8 mouse cellular contexts compared by ENCODE assay signal in genomic region chr14:100753951-100754350, GRCm38 (mm10).
DNase-seq lines count a peak whose midpoint lies in the region; ATAC-seq and TF ChIP-seq lines count a peak whose summit lies in the region.

No protein-coding gene starts in this region.

- no peaks in the 10 kb centered on the region for H3K27me3 ChIP-seq in midbrain, embryonic 14.5 days (ENCODE audit: control insufficient read depth, insufficient read depth, low read length)
- H3K27me3 ChIP-seq in midbrain, embryonic 16.5 days (ENCODE audit: control insufficient read depth, insufficient read depth, low read depth, low read length), result no peaks in the 10 kb centered on the region
- no peaks in the 10 kb centered on the region for H3K27me3 ChIP-seq in stomach, postnatal 0 days (ENCODE audit: control insufficient read depth, insufficient read depth, low read length)

- H3K36me3 ChIP-seq in midbrain, embryonic 14.5 days (ENCODE audit: control insufficient read depth, insufficient read depth, low read length), result no peaks in the 10 kb centered on the region
- H3K36me3 ChIP-seq in midbrain, embryonic 16.5 days (ENCODE audit: control insufficient read depth, insufficient read depth, low read length), result no peaks in the 10 kb centered on the region
- H3K36me3 ChIP-seq in stomach, postnatal 0 days (ENCODE audit: control insufficient read depth, insufficient read depth, low read length), result no peaks in the 10 kb centered on the region

- H3K4me3 ChIP-seq in gastrocnemius, adult 2 months, result no peak overlapping the region
- no peak overlapping the region for H3K4me3 ChIP-seq in midbrain, embryonic 14.5 days (replicated peaks; ENCODE audit: low read depth, low read length)
- H3K4me3 ChIP-seq in midbrain, embryonic 16.5 days (ENCODE audit: low read depth, low read length), result no peak overlapping the region
- H3K4me3 ChIP-seq in stomach, postnatal 0 days (ENCODE audit: low read depth, low read length), result no peak overlapping the region

- H3K27ac ChIP-seq in gastrocnemius, adult 2 months, result no peak overlapping the region
- H3K27ac ChIP-seq in midbrain, embryonic 14.5 days (replicated peaks; ENCODE audit: low read depth, low read length), result no peak overlapping the region
- no peak overlapping the region for H3K27ac ChIP-seq in midbrain, embryonic 16.5 days (ENCODE audit: low read length)
- H3K27ac ChIP-seq in stomach, postnatal 0 days (replicated peaks), result no peak overlapping the region

- H3K4me2 ChIP-seq in midbrain, embryonic 14.5 days (ENCODE audit: low read length), result no peak overlapping the region
- no peak overlapping the region for H3K4me2 ChIP-seq in midbrain, embryonic 16.5 days (ENCODE audit: low read length)
- H3K4me2 ChIP-seq in stomach, postnatal 0 days (replicated peaks; ENCODE audit: low read depth), result no peak overlapping the region

- intact Hi-C loops in gastrocnemius, adult 2 months (cut with DNase I), result loop anchor here (10.0 kb wide), 1 partner anchor 819 kb away; no protein-coding TSS in a partner anchor

- 45% methylated on average over 2 of the region's 2 CpGs for WGBS in midbrain, embryonic 14.5 days
- WGBS in midbrain, embryonic 16.5 days, result 36% methylated on average over 2 of the region's 2 CpGs
- WGBS in stomach, postnatal 0 days, result 48% methylated on average over 2 of the region's 2 CpGs

- no peak overlapping the region for H3K9ac ChIP-seq in midbrain, embryonic 14.5 days (replicated peaks; ENCODE audit: low read length)
- no peak overlapping the region for H3K9ac ChIP-seq in midbrain, embryonic 16.5 days (ENCODE audit: low read depth, low read length)
- no peak overlapping the region for H3K9ac ChIP-seq in stomach, postnatal 0 days (ENCODE audit: low read length)

- H3K4me1 ChIP-seq in midbrain, embryonic 14.5 days (ENCODE audit: control insufficient read depth, insufficient read depth, low read length), result peaks cover 12% of the 10 kb centered on the region
- H3K4me1 ChIP-seq in midbrain, embryonic 16.5 days (ENCODE audit: control insufficient read depth, insufficient read depth, low read length), result peaks cover 12% of the 10 kb centered on the region; the same call in 1 of the 2 replicates
- H3K4me1 ChIP-seq in stomach, postnatal 0 days (replicated peaks; ENCODE audit: control insufficient read depth, insufficient read depth), result no peaks in the 10 kb centered on the region; the same call in 1 of the 2 replicates

- peak; percentile 18 for DNase-seq in gastrocnemius, adult 2 months
- no peak for DNase-seq in gastrocnemius, adult 18-20 months (ENCODE audit: low spot score)
- peak; percentile 49 for DNase-seq in midbrain, embryonic 14.5 days
- peak; percentile 15 for DNase-seq in embryo, embryonic 9.5 days (ENCODE audit: extremely low spot score)
- DNase-seq in stomach, postnatal 0 days (ENCODE audit: low spot score), result peak; percentile 35
- no peak for DNase-seq in ovary, adult 18-20 months (ENCODE audit: low spot score)

- H3K9me3 ChIP-seq in midbrain, embryonic 14.5 days (ENCODE audit: control insufficient read depth, low read length), result no peaks in the 10 kb centered on the region
- H3K9me3 ChIP-seq in midbrain, embryonic 16.5 days (replicated peaks; ENCODE audit: control insufficient read depth, low read length, poor library complexity, severe bottlenecking), result no peaks in the 10 kb centered on the region
- no peaks in the 10 kb centered on the region for H3K9me3 ChIP-seq in stomach, postnatal 0 days (ENCODE audit: control insufficient read depth, low read length)

- TF ChIP-seq CTCF in gastrocnemius, adult 2 months (IDR thresholded peaks at IDR 0.05), result peak; percentile 37
- peak; percentile 60 for TF ChIP-seq CTCF in stomach, postnatal 0 days (IDR thresholded peaks at IDR 0.05; ENCODE audit: low read depth)

- TF ChIP-seq EP300 in stomach, postnatal 0 days (optimal IDR thresholded peaks at IDR 0.05), result no peak

- no peak for ATAC-seq in midbrain, embryonic 14.5 days (ENCODE audit: low FRiP score, low TSS enrichment)
- no peak for ATAC-seq in midbrain, embryonic 16.5 days
- ATAC-seq in stomach, postnatal 0 days (ENCODE audit: low FRiP score, low TSS enrichment), result no peak
- no peak for ATAC-seq in erythroid progenitor cell, adult 5-6 weeks (replicated peaks; ENCODE audit: low FRiP score, poor library complexity, severe bottlenecking)

Comparison
In these comparisons a context has a peak if more than half of its experiments do, and no peak if none do; other contexts are left out.
1. DNase-seq: peak in gastrocnemius, adult 2 months (single experiment), midbrain, embryonic 14.5 days (single experiment), embryo, embryonic 9.5 days (single experiment) and stomach, postnatal 0 days (single experiment); none in gastrocnemius, adult 18-20 months (single experiment) and ovary, adult 18-20 months (single experiment).